Mouse (Mus musculus): ENCODE data around the gene Naa50.

Gene Naa50

GRCm38 (mm10) chr16:44199066-44199703 lies 59.6 kb downstream of the Naa50 start:
- in situ Hi-C loops (cut with MboI, MseI): no loop called here

- in situ Hi-C loops (cut with MboI, MseI): no loop called here
Observed at GRCm38 (mm10) chr16:44200146-44200545, 60.5 kb downstream of the Naa50 start.

GRCm38 (mm10) chr16:44204331-44204730 lies 64.7 kb downstream of the Naa50 start:
- in situ Hi-C loops (cut with MboI, MseI): no loop called here

GRCm38 (mm10) chr16:44205973-44206372 lies 66.3 kb downstream of the Naa50 start:
- in situ Hi-C loops (cut with MboI, MseI): no loop called here

- in situ Hi-C loops (cut with MboI, MseI): no loop called here
Observed at GRCm38 (mm10) chr16:44210156-44211053, 70.8 kb downstream of the Naa50 start.

GRCm38 (mm10) chr16:44211054-44211414 lies 71.4 kb downstream of the Naa50 start:
- in situ Hi-C loops (cut with MboI, MseI): no loop called here

- in situ Hi-C loops (cut with MboI, MseI): no loop called here
Observed at GRCm38 (mm10) chr16:44212703-44213102, 73.1 kb downstream of the Naa50 start.

Measured in T-helper 1 cell (primary cell).